Mouse (Mus musculus) kidney, postnatal 10 days (tissue): Measurements from ENCODE around the gene Gm10097.
A peak's percentile ranks its signal among the peaks of the same experiment; 100 is the strongest.

ENCODE experiments used
- DNase-seq: peaks from one replicate; pipeline ENCODE4 v3.0.0; 2021; ENCODE audit warnings: mixed read lengths

Gm10097 gene

DNA sequence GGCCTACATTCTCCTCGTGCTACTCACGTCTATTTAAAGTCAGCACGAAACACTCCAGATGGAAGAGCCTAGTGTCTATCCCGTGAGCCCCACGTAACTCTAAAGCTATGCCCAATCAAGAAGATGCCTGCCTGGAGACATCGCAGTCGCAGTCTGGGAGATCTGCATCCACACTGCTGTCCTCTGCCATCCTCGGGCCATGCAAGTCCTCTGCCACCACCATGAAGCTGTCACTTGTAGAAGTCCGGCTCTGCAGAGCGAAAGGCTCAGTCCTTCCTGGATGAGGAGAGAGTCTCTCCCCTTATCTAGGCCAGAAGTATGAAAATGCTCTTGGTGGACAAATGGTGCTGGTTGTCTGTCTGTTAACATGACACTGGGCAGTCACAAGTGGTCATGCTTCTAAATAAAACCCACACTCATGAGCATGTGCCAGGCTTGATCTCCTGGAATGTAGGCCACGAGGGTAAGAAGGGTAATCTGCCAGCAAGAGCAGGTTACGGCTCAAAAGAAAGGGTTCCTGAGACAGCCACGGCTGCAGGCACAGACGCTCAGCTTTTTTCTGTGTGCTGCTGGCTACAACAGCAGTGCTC lies at the start of gene Gm10097:
Gene Gm10097 (plus strand): TSS at position 517 of the 590 bp plus-strand sequence.
- DNase-seq = no peak

DNA sequence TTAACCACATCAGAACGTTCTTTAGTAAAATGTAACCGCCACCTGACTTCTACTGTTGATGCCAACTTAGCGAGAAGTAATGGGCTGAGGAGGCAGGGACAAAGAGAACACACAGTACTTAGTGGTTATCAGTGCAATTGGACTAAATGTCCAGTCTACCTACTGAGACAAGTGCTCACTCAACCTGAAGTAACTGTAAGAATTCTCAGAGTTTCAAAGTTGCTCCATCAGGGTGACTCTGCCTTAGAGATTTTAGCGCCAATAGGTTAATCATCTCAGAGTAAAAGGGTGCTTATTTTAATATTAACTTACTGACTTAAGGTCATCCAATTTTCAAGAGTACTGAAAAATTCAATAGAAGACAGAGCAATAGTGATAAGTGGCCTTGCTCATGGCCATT lies 43.1 kb upstream of the Gm10097 start:
- no peak for DNase-seq

DNA sequence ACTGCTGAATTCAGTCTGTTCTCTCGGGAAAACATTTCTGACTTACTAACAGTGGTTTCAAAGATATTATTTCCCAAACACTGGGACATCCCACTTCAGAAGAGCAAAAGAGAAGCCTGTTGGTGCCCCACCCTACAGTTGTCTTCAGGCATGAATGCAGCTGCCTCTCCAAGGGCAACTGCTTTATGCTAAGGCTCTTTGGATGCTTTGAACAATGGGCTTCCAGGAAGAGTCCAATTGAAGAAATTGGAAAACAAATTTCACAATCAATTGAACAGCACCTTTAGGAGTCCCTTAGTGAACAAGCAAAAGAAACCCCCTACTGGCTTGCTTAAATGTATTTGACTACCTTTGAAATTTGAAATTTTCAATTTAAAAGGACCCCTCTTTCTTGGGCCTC lies 41.8 kb upstream of the Gm10097 start:
- no peak for DNase-seq

DNA sequence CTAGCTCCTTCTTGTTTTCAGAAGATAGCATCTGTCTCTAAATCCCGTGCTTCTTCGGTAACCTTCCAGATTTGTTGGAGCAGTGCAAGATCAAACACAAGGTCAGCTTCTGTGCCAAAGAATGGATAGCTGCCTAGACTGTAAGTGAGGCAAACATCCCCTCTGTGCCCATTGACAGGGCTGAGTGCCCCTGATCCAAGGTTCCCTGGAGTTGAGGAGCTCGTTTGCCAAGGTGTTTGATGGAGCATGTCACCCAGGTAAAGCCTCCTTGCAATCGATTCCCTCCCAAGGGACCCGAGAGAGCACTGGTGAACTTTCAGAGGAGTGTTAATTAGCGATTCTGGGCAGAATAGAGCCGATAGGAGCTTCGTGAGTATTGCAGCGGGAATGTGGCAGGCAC lies 40.7 kb upstream of the Gm10097 start:
- DNase-seq = no peak

- DNase-seq = no peak
These were observed 39.8 kb upstream of the Gm10097 start for GRCm38 (mm10) chr10:5029161-5029560.

DNA sequence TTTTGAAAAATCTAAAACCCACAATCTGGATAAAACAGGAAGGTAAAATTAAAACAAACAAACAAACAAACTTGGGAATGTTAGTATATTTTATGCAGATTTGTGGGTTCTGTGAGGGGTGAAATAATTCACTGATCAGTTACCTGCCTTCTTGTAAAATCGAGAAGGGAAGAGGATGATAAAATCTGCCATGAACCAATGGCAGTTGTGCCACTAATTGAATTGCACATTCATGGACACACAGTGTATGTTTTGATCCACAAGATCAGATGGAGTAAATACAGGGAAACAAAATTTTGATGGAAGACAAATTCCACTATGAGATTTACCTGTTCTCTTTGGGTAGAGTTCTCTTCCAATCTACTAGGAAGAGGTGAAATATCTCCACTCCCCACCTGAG lies 39.1 kb upstream of the Gm10097 start:
- no peak for DNase-seq

GRCm38 (mm10) chr10:5032192-5033048 lies 36.6 kb upstream of the Gm10097 start:
- DNase-seq = no peak

GRCm38 (mm10) chr10:5041254-5041653 lies 27.7 kb upstream of the Gm10097 start:
- no peak for DNase-seq

- no peak for DNase-seq
These were observed 24.5 kb upstream of the Gm10097 start for GRCm38 (mm10) chr10:5044481-5044880.

DNA sequence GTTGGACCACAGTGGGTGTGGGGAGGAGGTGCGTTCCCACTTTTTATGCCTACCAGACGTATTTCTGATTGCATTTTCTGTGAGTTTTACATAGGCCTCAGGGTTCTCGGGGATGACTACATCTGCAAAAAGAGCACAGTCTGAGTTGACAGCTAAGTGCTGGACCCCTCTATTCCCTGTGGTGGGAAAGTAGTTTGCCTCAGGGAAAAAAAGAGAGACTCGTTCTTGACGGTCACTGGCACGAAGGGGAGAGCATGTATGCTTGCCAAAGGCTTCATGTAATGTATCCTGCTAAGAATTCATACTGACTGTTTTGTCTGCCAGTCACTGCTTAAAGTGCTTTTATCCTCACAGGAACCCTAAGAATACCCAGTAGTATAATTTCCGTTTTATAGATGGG lies 23.8 kb upstream of the Gm10097 start:
- no peak for DNase-seq

DNA sequence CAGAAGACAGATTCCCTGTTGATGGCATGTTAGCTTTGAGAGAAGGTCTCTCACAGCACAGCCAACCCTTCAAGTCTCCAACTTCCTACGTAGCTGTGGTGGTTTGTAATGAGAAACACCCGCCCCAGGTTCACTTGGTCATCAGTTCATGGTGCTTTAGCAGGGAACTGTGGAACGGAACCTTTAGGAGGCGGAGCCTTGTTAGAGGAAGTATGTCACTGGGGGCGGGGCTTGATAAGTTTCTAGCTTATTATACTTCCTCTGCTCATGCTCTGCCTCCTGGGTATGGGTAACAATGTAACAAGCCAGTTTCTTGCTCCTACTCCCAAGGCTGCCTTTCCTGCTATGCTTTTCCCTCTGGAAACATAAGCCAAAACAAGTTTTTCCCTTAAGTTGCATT lies 23.3 kb upstream of the Gm10097 start:
- no peak for DNase-seq

GRCm38 (mm10) chr10:5056243-5056735 lies 12.7 kb upstream of the Gm10097 start:
- no peak for DNase-seq

DNA sequence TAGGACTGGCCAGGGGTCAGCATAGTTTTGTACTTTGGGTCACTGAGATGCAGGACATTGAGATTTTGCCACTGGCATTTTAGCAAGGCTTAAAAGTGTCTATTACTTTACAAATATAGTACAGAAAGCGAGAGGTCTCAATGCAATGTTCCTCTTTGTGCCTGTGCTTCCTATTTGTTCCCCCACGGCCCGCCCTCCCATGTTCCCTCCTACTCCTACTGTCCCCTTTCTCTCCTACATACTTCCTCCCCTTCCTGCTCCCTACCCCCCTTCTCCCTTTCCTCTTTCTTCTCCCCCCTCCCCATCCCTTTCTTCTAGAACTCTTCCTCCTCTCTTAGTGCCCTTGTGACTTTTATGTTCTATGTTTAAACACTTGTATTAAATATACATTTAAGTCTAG lies 12.1 kb upstream of the Gm10097 start:
- DNase-seq = no peak

DNA sequence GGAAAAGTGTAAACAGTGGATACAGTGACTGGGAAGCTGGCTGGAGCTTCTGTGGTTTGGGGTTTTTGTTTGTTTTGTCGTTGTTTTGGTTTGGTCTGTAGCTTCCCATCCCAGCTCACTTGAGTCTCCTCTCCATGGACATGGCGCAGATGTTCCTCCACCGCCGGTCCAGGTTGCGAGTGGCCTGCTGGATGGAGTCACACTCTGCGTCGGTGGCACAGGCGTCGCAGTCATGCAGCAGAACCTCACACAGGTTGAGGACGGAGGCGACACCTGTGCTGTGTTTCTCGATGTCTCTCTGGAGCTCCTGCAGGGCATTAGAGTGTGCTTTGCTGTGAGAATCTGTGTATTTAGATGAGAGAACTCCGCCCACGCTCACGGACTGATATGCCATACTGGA lies 11.3 kb upstream of the Gm10097 start:
- DNase-seq = no peak

DNA sequence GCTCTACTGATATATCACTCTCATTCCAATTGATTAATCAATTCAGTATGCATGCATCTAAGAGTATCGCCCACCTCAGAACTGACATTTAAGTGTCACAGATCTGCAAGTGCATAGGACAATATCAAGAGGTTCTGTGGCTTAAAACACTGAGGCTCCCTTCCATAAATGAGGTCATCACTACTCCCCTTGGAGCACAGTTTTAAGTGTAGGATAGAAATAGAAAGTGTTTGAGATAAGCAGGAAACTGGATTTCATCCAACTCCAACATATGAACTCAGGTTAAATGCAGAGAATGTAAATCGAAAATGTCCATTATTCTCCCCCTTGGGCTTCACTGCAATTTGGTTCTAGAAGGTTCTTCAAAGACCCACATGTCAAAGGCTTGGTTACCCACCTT lies 10.1 kb upstream of the Gm10097 start:
- DNase-seq = no peak

GRCm38 (mm10) chr10:5059983-5060382 lies 9.0 kb upstream of the Gm10097 start:
- no peak for DNase-seq

GRCm38 (mm10) chr10:5067113-5067512 lies 1.9 kb upstream of the Gm10097 start:
- no peak for DNase-seq

- no peak for DNase-seq
These were observed 1.4 kb downstream of the Gm10097 start for GRCm38 (mm10) chr10:5070168-5070940.

GRCm38 (mm10) chr10:5070941-5071231 lies 1.9 kb downstream of the Gm10097 start:
- no peak for DNase-seq

- DNase-seq = no peak
These were observed 3.1 kb downstream of the Gm10097 start for GRCm38 (mm10) chr10:5072054-5072453.

- DNase-seq = no peak
These were observed 6.7 kb downstream of the Gm10097 start for GRCm38 (mm10) chr10:5075724-5076123.

GRCm38 (mm10) chr10:5079945-5080468 lies 11.0 kb downstream of the Gm10097 start:
- DNase-seq = peak; percentile 78

DNA sequence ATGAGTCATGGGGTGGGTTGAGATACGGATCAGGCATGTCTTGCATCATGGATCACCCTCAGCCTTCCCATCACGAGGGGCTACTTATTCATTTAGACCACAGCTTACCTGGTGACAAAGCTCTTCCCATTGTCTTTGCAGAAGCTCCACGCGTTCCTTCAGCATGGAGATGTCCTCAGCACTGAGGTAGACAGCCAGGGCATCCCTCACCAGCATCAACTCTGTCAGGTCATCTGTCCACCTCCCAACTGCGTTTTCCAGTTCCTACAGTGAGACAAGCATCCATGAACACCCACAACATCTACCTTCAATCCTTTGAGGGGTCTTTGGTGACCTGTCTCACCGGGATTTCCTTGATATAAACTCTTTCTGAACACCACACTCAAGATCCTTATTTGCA lies 14.7 kb downstream of the Gm10097 start:
- no peak for DNase-seq

DNA sequence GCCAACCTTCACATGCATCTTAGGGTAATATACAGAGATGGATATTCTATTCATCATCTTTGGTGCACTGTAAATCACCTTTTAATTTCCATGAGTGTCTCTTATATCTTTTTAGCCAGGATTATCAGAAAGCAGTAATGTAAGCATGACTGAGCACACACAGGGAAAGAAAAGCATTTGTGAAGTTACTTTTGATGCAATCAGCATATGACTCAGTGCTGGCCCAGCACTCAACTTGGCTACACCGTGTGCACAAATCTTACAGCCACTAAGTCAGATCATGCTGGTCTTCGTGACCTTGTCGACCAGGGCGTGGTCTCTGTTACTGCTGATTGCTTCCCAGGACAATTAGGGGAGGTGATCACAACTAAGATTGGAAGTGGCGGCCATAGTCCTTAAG lies 16.8 kb downstream of the Gm10097 start:
- DNase-seq = peak; percentile 9
